9 mouse cellular contexts compared by ENCODE assay signal in the genomic region with DNA sequence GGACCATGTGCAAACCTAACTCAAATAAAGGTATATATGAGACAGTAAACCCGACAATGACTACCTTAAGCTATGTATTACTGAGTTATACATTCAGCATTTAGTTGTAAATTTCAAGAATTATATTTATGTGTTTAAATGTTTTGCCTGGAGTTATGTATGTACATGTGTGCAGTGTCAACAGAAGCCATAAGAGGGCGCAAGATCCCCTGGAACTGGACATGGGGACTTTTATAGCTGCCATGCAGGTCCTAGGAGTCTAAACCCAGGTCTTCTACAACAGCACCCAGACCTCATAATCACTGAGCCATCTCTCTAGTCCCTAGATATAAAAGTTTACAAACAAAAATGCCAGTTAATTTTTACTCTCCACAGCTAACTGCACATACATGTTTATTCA.
DNase-seq lines count a peak whose midpoint lies in the region; ATAC-seq and TF ChIP-seq lines count a peak whose summit lies in the region.
"Had no signal": no experiment of that assay in that cellular context is flagged by ENCODE, and none has a peak within 500 bp of the region (broad histone marks: within the 10 kb centered on the region; RNA-seq: fewer than 3 reads in every experiment).

No protein-coding gene starts in this region.

- no peak for ATAC-seq in Patski
- ATAC-seq in liver, embryonic 14.5 days (ENCODE audit: insufficient read depth), result no peak
- ATAC-seq: forebrain, embryonic 14.5 days had no signal

- no peak overlapping the region for H3K27ac ChIP-seq in heart, adult 2 months
- no peak overlapping the region for H3K27ac ChIP-seq in liver, embryonic 14.5 days

- 89% methylated on average over 2 of the region's 2 CpGs for WGBS in heart, adult 2 months
- 53% methylated on average over 2 of the region's 2 CpGs for WGBS in liver, embryonic 14.5 days (ENCODE audit: insufficient replicate concordance)

- peaks cover 4% of the 10 kb centered on the region for H3K4me1 ChIP-seq in heart, adult 2 months (ENCODE audit: control insufficient read depth, insufficient read depth, low read length)
- no peaks in the 10 kb centered on the region for H3K4me1 ChIP-seq in liver, embryonic 14.5 days (replicated peaks; ENCODE audit: control insufficient read depth in 2 of 2, insufficient read depth in 2 of 2, low read length in 1 of 2)

- POLR2A ChIA-PET in Patski (lab: Charles Lee), result interaction anchor here (0.6 kb wide), 1 partner anchor 16 kb away, joined by 4 read pairs; no protein-coding TSS in a partner anchor

- H3K9me3 ChIP-seq in liver, embryonic 14.5 days (ENCODE audit: control insufficient read depth, low read length), result no peaks in the 10 kb centered on the region

- H3K27me3 ChIP-seq in heart, adult 2 months (ENCODE audit: control insufficient read depth, insufficient read depth, low read length), result no peaks in the 10 kb centered on the region
- H3K27me3 ChIP-seq in Patski, result no peaks in the 10 kb centered on the region
- no peaks in the 10 kb centered on the region for H3K27me3 ChIP-seq in liver, embryonic 14.5 days (ENCODE audit: control insufficient read depth, insufficient read depth, low read length)

- no peaks in the 10 kb centered on the region for H3K36me3 ChIP-seq in heart, adult 2 months (ENCODE audit: control insufficient read depth, insufficient read depth, low read length)
- no peaks in the 10 kb centered on the region for H3K36me3 ChIP-seq in liver, embryonic 14.5 days (replicated peaks; ENCODE audit: control insufficient read depth, insufficient read depth, low read depth)

- H3K9ac ChIP-seq in heart, adult 2 months (ENCODE audit: low read depth, low read length), result no peak overlapping the region
- no peak overlapping the region for H3K9ac ChIP-seq in liver, embryonic 14.5 days (replicated peaks)

- TF ChIP-seq POLR2A in heart, adult 2 months (IDR thresholded peaks at IDR 0.05; ENCODE audit: insufficient read depth, low read depth, low read length), result no peak

- CTCF ChIA-PET in Patski (lab: Charles Lee), result interaction anchor here (0.7 to 2.4 kb wide), 8 partner anchors 10 to 125 kb away, joined by 3 to 7 read pairs (median 5); no protein-coding TSS in a partner anchor

- DNase-seq in heart, adult 2 months, result no peak
- no peak for DNase-seq in heart, postnatal 25 days (ENCODE audit: low spot score)
- peak; percentile 63 for DNase-seq in 3T3-L1 (ENCODE audit: low read depth, low spot score)
- no peak for DNase-seq in Patski (ENCODE audit: low read depth, low spot score)
- DNase-seq in liver, embryonic 14.5 days (ENCODE audit: low read depth in 3 of 3, low spot score in 3 of 3), result no peak
- DNase-seq in right cerebral cortex, adult 2 months (ENCODE audit: low spot score in 2 of 2), result no peak
- no peak for DNase-seq in urinary bladder, adult 18-20 months (ENCODE audit: low spot score in 2 of 2)
- no peak for DNase-seq in heart, adult 9 months (ENCODE audit: low spot score in 2 of 2)

- H3K4me2 ChIP-seq in liver, embryonic 14.5 days (ENCODE audit: low read depth), result no peak overlapping the region

- in situ Hi-C loops in Patski (cut with MboI; ENCODE audit: low pct_unique_long_range_greater_than_20kb), result loop anchor here (5.0 kb wide), 2 partner anchors 125 to 280 kb away; no protein-coding TSS in a partner anchor

- intact Hi-C loops in heart, adult 2 months (cut with DNase I), result loop anchor here (2.0 kb wide), 1 partner anchor 126 kb away; no protein-coding TSS in a partner anchor
- intact Hi-C loops in heart, postnatal 25 days (cut with DNase I), result no loop called here

- no peak overlapping the region for H3K4me3 ChIP-seq in heart, adult 2 months
- no peak overlapping the region for H3K4me3 ChIP-seq in liver, embryonic 14.5 days (ENCODE audit: insufficient read depth in 1 of 2, low read depth in 2 of 2, low read length in 2 of 2)

- no peak for TF ChIP-seq EP300 in heart, adult 2 months (IDR thresholded peaks at IDR 0.05; ENCODE audit: insufficient read depth, low read depth, low read length)
- TF ChIP-seq EP300 in liver, embryonic 14.5 days (IDR thresholded peaks at IDR 0.05; ENCODE audit: low read depth), result no peak

- peak; percentile 55 for TF ChIP-seq CTCF in heart, adult 2 months (IDR thresholded peaks at IDR 0.05)
- TF ChIP-seq CTCF in Patski (IDR thresholded peaks at IDR 0.05), result peak; percentile 79
- peak; percentile 49 for TF ChIP-seq CTCF in liver, embryonic 14.5 days (IDR thresholded peaks at IDR 0.05; ENCODE audit: low read depth)

- no peaks in the 10 kb centered on the region for H3K79me2 ChIP-seq in heart, adult 2 months (replicated peaks; ENCODE audit: control insufficient read depth, insufficient read depth, low read length)
